Mouse (Mus musculus): ENCODE data around the gene Med26.
A peak's percentile ranks its signal among the peaks of the same experiment; 100 is the strongest.

DNA sequence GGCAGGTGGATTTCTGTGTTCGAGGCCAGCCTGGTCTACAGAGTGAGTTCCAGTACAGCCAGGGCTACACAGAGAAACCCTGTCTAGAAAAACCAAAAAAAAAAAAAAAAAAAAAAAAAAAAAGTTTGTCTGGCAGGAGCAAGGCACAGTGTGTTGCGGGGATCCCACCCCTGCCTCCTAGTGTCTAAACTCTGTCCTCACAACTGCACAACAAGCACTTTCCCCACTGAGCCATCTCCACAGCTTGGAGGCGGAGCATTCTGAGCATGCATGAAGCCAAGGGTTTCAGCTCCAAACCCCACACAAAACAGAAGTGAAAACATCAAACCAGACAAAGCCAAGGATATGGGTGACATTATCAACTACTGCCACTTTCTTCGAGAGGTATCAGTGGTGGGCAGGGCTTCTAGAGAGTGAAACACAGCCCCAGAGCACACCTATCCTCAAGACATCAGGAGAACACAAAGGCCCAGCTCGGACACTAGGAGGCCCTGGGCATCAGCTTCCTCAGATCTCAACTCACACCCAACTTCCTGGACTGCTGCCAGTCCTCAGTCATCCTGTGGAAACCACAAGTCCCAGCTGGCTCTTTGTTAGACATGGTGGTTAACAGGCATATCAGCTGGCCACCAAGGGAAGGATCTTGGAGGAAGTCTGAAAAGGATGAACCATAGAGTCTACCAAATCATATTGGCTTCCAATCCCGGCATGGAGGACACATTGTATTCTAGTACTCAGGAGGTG lies 62.4 kb downstream of the Med26 start:
- no peak for TF ChIP-seq POLR2A (IDR thresholded peaks at IDR 0.05; ENCODE audit: extremely low read depth, insufficient read depth, low read length)
- 0 out of 2 replicates have a peak, but pooled peaks have one; percentile 7 for TF ChIP-seq CTCF (IDR thresholded peaks at IDR 0.05; ENCODE audit: extremely low read depth, insufficient read depth, low read length)

Data from cortical plate, adult 2 months (tissue).